Mouse (Mus musculus): ENCODE results near the gene Top2a. TPM values are rescaled to one million over a fixed set of nuclear protein-coding genes. Genes with fewer than 3 reads are reported as not detected.

Top2a gene
- polyA plus RNA-seq, 1 experiment from 2014 or later: 179 TPM

DNA sequence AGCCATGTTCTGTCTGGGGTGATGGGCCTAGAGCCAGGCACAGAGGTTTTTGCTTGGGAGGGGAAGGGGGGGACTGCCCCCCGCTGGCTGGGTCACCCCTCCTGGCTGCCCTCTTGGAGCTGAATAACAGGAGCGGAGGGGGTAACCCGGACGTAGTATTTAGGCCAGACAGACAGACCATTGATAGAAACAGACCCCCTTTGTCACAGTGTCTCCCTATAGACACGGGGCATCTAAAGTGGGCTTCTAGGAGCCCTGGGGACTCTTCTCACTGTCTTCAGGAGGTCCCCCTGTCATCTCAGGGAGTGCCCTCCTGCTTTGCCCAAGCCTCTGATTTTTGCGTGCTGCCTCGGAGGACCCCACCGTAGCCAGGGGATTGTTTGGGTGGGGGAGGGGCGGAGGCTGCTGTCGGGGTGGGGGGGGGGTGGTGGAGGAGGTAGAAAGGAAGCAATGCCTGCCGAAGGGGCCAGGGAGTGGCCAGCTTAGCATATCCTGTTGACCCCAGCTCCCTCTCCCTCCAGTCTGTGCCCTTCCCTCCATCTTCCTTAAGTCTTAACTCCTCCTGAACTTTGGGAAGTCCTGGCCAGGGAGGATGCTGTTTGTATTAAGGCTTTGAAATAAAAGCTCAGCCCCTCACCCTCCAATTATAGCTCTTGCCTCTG lies 58.4 kb downstream of the Top2a start:
- no peaks in the 10 kb centered on the region for H3K9me3 ChIP-seq (replicated peaks; ENCODE audit: control insufficient read depth, low read length)
- H3K4me2 ChIP-seq (ENCODE audit: low read depth, low read length): peak overlapping the region; percentile 100
- no peak for ATAC-seq (replicated peaks; ENCODE audit: extremely low read depth, insufficient read depth, low FRiP score)
- no peaks in the 10 kb centered on the region for H3K27me3 ChIP-seq (ENCODE audit: control insufficient read depth, insufficient read depth, low read length)
- 22% methylated on average over 11 of the region's 11 CpGs for WGBS
- H3K27ac ChIP-seq (ENCODE audit: low read length): peak overlapping the region; percentile 93; the same call in 1 of the 2 replicates
- peaks cover 94% of the 10 kb centered on the region for H3K4me1 ChIP-seq (ENCODE audit: control insufficient read depth, insufficient read depth, low read length)
- peak overlapping the region; percentile 9; the same call in 1 of the 2 replicates for H3K4me3 ChIP-seq (ENCODE audit: low read length)
- H3K9ac ChIP-seq (ENCODE audit: low read length): peak overlapping the region; percentile 84
- H3K36me3 ChIP-seq (ENCODE audit: control insufficient read depth, insufficient read depth): peaks cover 26% of the 10 kb centered on the region

DNA sequence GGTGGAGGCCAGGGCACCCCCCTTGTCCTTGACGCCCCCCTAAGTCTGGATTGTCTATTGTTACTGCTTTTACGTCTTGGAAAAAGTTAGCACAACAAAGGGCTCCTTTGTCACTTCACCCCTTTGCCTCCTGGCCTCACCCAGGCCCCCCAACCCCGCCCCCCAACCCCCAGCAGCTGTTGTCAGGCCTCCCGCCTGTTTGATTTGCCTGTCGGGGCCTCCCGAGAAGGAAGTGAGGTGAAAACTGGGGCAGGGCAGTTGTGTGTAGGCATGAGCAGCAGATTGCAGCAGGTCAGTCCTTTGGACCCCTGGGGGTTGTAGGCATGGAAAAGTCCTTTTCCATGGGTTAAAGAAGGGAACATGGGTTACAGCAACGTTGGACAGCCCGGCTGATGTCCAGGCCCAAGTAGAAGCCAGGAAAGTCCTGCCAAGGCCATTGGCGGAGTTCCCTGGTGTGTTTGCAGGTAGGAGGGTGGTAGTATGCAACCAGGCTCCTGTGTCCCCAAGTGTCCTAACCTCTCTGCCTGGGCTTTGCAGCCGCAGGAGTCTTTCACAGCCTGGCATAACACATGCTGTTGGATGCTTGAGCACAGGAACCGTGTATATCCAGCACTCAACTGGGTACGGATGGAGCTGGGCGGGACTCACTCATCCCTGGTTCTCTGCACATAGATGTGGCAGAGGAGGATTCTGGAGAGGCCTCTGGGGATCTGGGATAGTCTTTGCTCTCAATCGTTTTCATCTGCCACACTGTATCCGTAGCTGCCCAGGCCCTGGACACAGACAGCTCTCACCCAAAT lies 59.2 kb downstream of the Top2a start:
- 32% methylated on average over 15 of the region's 15 CpGs for WGBS
- Histone ChIP-seq H3K36me3 (ENCODE audit: control insufficient read depth, insufficient read depth) (peaks cover 19% of the 10 kb centered on the region), H3K27me3 (ENCODE audit: control insufficient read depth, insufficient read depth, low read length) (no peaks in the 10 kb centered on the region), H3K4me3 (ENCODE audit: low read length) (peak overlapping the region; percentile 72), H3K9me3 (replicated peaks; ENCODE audit: control insufficient read depth, low read length) (no peaks in the 10 kb centered on the region), H3K4me2 (ENCODE audit: low read depth, low read length) (peak overlapping the region; percentile 100), H3K27ac (ENCODE audit: low read length) (peak overlapping the region; percentile 93), H3K4me1 (ENCODE audit: control insufficient read depth, insufficient read depth, low read length) (peaks cover 92% of the 10 kb centered on the region), H3K9ac (ENCODE audit: low read length) (peak overlapping the region; percentile 84)
- no peak for ATAC-seq (replicated peaks; ENCODE audit: extremely low read depth, insufficient read depth, low FRiP score)

DNA sequence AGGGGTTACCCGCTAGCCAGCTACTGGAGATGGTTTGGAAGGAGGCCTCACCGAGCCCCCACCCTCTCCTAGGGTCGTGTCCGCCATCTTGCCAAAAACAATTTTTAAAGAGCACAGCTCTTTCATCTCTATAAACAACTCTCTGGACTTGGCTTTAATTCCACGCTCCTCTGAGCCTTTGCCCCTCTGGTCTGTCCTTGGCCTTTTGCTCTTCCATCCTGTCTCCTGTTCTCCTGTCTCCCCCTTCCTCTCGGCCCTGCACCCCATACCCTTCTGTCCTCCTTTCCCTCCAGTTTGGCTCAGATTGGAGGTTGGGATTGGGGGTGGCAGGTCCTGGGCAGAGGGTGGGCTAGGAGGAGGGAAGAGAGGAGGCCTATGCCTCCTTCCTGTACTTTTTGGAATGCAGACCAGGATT lies 59.8 kb downstream of the Top2a start:
- Histone ChIP-seq H3K36me3 (ENCODE audit: control insufficient read depth, insufficient read depth) (peaks cover 19% of the 10 kb centered on the region), H3K9ac (ENCODE audit: low read length) (peak overlapping the region; percentile 84), H3K4me1 (ENCODE audit: control insufficient read depth, insufficient read depth, low read length) (peaks cover 92% of the 10 kb centered on the region), H3K4me2 (ENCODE audit: low read depth, low read length) (peak overlapping the region; percentile 100), H3K27me3 (ENCODE audit: control insufficient read depth, insufficient read depth, low read length) (no peaks in the 10 kb centered on the region), H3K9me3 (replicated peaks; ENCODE audit: control insufficient read depth, low read length) (no peaks in the 10 kb centered on the region), H3K27ac (ENCODE audit: low read length) (peak overlapping the region; percentile 93), H3K4me3 (ENCODE audit: low read length) (peak overlapping the region; percentile 72)
- no peak for ATAC-seq (replicated peaks; ENCODE audit: extremely low read depth, insufficient read depth, low FRiP score)
- 27% methylated on average over 6 of the region's 6 CpGs for WGBS

DNA sequence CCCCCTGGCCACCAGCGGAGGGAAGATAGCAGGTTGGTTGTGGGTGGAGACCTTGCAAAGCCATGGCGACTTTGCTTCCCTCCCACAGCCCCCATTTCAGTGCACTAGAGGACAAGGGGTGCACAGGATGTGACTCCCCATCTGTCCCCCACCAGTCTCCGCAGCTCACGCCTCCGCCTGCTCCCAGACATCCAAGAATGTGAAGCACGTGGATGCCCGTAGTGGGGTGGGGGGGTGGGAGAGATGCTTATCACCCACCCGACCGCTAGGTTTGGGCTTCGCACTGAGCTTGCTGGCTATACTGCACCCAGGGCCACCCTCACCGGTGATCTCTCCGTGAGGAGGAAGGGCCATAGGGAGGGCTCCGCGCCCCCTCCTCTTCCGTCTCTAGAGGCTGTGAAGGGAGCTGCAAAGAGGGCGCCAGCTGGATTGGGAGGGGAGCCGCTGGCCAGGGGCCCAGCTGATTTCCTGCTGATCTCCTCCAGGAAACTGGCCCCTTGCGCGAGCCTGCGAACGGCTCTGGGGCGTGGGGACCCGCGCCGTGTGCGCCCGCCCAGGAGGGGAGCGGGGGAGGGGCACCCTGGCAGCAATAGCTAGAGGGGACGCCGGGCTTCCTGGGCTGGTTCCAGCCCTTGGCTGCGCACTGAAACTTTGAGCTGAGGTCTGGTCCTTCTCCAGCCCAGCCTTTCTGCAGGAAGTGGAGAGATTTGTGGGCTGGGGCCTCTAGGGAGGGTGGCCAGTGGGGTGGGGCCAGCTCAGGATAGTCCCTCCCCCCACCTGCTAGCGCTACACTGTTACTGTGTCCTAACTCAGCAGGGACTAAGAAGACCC lies 60.6 kb downstream of the Top2a start:
- H3K27me3 ChIP-seq (ENCODE audit: control insufficient read depth, insufficient read depth, low read length): no peaks in the 10 kb centered on the region
- H3K4me2 ChIP-seq (ENCODE audit: low read depth, low read length): peak overlapping the region; percentile 100
- WGBS: 1% methylated on average over 31 of the region's 32 CpGs
- peak overlapping the region; percentile 84 for H3K9ac ChIP-seq (ENCODE audit: low read length)
- peak overlapping the region; percentile 93 for H3K27ac ChIP-seq (ENCODE audit: low read length)
- no peaks in the 10 kb centered on the region for H3K9me3 ChIP-seq (replicated peaks; ENCODE audit: control insufficient read depth, low read length)
- peak overlapping the region; percentile 72 for H3K4me3 ChIP-seq (ENCODE audit: low read length)
- peaks cover 91% of the 10 kb centered on the region for H3K4me1 ChIP-seq (ENCODE audit: control insufficient read depth, insufficient read depth, low read length)
- H3K36me3 ChIP-seq (ENCODE audit: control insufficient read depth, insufficient read depth): peaks cover 16% of the 10 kb centered on the region
- peak; percentile 83 for ATAC-seq (replicated peaks; ENCODE audit: extremely low read depth, insufficient read depth, low FRiP score)

DNA sequence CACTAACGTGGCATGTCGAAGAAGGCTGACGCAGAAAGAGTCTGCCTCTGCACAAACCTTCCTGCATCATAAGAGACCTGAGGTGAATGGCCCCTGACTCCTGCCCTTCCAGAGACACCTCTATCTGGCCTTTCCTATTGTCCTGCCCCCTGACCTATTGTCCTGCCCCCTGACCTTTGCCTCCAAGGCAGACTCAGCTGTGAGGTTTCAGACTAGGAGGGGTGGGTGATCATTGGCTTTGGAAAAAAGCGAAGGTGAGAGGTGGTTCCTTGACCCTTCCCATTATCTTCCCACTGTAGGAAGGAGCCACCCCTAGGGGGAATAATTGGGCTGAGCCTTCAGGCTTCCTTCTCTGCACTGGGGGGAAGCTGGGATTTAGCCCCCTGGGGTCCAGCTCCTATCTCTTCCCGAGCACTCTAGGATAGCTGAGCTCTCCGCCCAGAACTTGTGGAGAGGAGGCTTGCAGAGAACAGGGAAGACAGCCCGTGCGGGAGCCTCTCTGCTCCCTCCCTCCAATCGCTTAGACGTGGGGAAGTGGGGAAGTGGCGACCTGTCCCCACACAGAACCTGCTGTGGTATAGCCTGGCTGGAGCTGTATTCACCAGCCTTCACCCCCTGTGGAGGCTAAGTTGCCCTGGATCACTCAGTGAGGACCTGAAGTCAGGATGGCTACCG lies 61.4 kb downstream of the Top2a start:
- H3K4me2 ChIP-seq (ENCODE audit: low read depth, low read length): peak overlapping the region; percentile 100
- peak overlapping the region; percentile 72 for H3K4me3 ChIP-seq (ENCODE audit: low read length)
- peak overlapping the region; percentile 93 for H3K27ac ChIP-seq (ENCODE audit: low read length)
- WGBS: 21% methylated on average over 12 of the region's 12 CpGs
- no peak for ATAC-seq (replicated peaks; ENCODE audit: extremely low read depth, insufficient read depth, low FRiP score)
- H3K36me3 ChIP-seq (ENCODE audit: control insufficient read depth, insufficient read depth): peaks cover 7% of the 10 kb centered on the region
- peak overlapping the region; percentile 84 for H3K9ac ChIP-seq (ENCODE audit: low read length)
- no peaks in the 10 kb centered on the region for H3K27me3 ChIP-seq (ENCODE audit: control insufficient read depth, insufficient read depth, low read length)
- H3K4me1 ChIP-seq (ENCODE audit: control insufficient read depth, insufficient read depth, low read length): peaks cover 85% of the 10 kb centered on the region
- no peaks in the 10 kb centered on the region for H3K9me3 ChIP-seq (replicated peaks; ENCODE audit: control insufficient read depth, low read length)

DNA sequence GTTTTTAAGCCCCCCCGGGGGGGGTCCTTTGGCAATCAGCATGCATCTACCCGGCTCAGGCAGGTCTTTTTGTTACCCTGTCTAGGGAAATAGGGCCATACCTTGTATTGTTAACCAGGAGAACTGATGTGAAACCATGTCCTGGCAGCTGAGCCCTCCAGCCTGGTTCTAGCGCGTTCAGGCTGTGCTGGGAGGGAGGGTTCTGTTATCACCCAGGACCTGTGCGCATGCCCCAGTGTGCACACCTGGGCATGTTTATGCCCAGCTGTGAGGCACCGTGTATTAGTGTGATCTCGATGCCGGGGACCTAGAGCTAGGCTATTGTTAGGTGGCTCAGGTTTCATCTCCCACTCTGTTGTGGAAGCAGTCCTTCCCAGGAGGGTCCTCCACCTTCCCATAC lies 62.2 kb downstream of the Top2a start:
- Histone ChIP-seq H3K4me3 (ENCODE audit: low read length) (peak overlapping the region; percentile 72), H3K36me3 (ENCODE audit: control insufficient read depth, insufficient read depth) (peaks cover 4% of the 10 kb centered on the region; the same call in 1 of the 2 replicates), H3K4me2 (ENCODE audit: low read depth, low read length) (peak overlapping the region; percentile 100), H3K27ac (ENCODE audit: low read length) (peak overlapping the region; percentile 93), H3K9me3 (replicated peaks; ENCODE audit: control insufficient read depth, low read length) (no peaks in the 10 kb centered on the region), H3K4me1 (ENCODE audit: control insufficient read depth, insufficient read depth, low read length) (peaks cover 77% of the 10 kb centered on the region), H3K9ac (ENCODE audit: low read length) (peak overlapping the region; percentile 84), H3K27me3 (ENCODE audit: control insufficient read depth, insufficient read depth, low read length) (no peaks in the 10 kb centered on the region)
- 19% methylated on average over 8 of the region's 8 CpGs for WGBS
- ATAC-seq (replicated peaks; ENCODE audit: extremely low read depth, insufficient read depth, low FRiP score): no peak

DNA sequence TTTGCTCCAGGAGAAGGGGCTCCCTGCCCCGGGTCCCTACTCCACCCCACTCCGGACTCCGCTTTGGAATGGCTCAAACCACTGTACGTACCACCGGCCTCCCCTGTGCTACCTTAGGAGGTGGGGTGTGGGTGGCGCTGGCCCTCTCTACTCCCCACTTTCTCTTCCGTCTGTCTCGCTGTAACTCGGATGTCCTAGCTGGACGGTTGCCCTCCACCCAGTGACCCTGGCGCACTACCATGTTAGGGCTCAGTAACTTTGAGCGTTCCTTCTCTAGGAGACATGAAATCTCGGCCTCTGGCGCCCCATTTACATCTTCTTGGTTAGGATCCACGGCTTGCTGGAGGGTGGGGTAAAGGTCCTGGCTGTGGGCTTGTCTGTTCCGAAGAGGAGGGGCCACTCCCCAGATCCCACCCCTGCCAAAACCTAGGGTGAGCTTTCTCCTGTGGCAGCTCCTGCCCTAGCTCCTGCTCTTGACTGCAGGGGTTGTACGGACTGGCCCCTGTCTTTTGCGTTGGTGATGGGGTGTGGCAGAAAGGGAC lies 62.9 kb downstream of the Top2a start:
- Histone ChIP-seq H3K9ac (ENCODE audit: low read length) (peak overlapping the region; percentile 84), H3K4me1 (ENCODE audit: control insufficient read depth, insufficient read depth, low read length) (peaks cover 74% of the 10 kb centered on the region), H3K27ac (ENCODE audit: low read length) (peak overlapping the region; percentile 93), H3K4me2 (ENCODE audit: low read depth, low read length) (peak overlapping the region; percentile 100), H3K9me3 (replicated peaks; ENCODE audit: control insufficient read depth, low read length) (no peaks in the 10 kb centered on the region), H3K4me3 (ENCODE audit: low read length) (peak overlapping the region; percentile 72), H3K36me3 (ENCODE audit: control insufficient read depth, insufficient read depth) (no peaks in the 10 kb centered on the region), H3K27me3 (ENCODE audit: control insufficient read depth, insufficient read depth, low read length) (no peaks in the 10 kb centered on the region)
- no peak for ATAC-seq (replicated peaks; ENCODE audit: extremely low read depth, insufficient read depth, low FRiP score)
- WGBS: 18% methylated on average over 18 of the region's 18 CpGs

DNA sequence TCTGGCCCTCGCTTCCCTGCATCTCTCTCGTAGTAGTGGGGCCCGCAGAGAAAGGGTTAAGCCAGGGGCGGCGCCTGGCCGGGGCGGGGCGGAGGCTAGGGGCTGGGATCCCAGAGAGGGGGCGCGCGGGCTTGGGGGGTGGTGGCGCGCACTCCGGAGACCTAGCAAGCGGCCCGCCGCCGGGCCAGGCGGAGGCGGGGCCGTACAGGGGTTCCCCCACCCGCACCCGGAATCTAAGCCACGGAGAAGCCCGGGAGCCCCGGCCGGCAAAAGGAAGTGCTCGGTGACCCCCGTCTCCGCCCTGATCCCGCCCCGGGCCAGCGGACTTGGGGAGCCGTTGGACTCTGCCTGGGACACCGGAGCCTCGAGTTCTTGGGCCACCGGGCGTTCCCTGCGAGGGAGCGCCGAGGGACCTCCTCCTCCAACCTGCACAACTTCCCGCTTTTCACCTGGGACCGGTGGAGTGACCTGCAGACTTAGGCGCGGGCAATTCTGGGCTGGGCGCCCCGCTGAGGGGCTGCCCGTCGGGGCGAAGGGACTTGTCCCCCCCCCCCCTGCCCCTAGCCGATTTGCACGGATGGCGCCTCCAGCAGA lies 63.6 kb downstream of the Top2a start:
- WGBS: 2% methylated on average over 53 of the region's 53 CpGs
- Histone ChIP-seq H3K9ac (ENCODE audit: low read length) (peak overlapping the region; percentile 84), H3K36me3 (ENCODE audit: control insufficient read depth, insufficient read depth) (no peaks in the 10 kb centered on the region), H3K4me2 (ENCODE audit: low read depth, low read length) (peak overlapping the region; percentile 100), H3K27ac (ENCODE audit: low read length) (peak overlapping the region; percentile 93), H3K27me3 (ENCODE audit: control insufficient read depth, insufficient read depth, low read length) (no peaks in the 10 kb centered on the region), H3K9me3 (replicated peaks; ENCODE audit: control insufficient read depth, low read length) (no peaks in the 10 kb centered on the region), H3K4me3 (ENCODE audit: low read length) (peak overlapping the region; percentile 72), H3K4me1 (ENCODE audit: control insufficient read depth, insufficient read depth, low read length) (peaks cover 73% of the 10 kb centered on the region)
- ATAC-seq (replicated peaks; ENCODE audit: extremely low read depth, insufficient read depth, low FRiP score): peak; percentile 26; the same call in 1 of the 2 replicates

Measured in heart, embryonic 16.5 days (tissue).